Mouse (Mus musculus): ENCODE results near the gene Bsn. TPM values are rescaled to one million over a fixed set of nuclear protein-coding genes. Genes with fewer than 3 reads are reported as not detected.

The Bsn gene
- total and polyA plus RNA-seq, 3 experiments, result 2.8 to 7.9 (median 5.0) TPM

GRCm38 (mm10) chr9:108121170-108121969, 68.8 kb downstream of the Bsn start:
- no peak for ATAC-seq (ENCODE audit: extremely low read depth, insufficient number of reproducible peaks, low FRiP score, poor library complexity, severe bottlenecking)
- no peak for TF ChIP-seq TAL1 (conservative IDR thresholded peaks at IDR 0.05; ENCODE audit: low read depth, low read length)
- TF ChIP-seq POLR2AphosphoS5 (IDR thresholded peaks at IDR 0.05; ENCODE audit: insufficient replicate concordance, low read depth, low read length), result no peak
- no peak for TF ChIP-seq GATA2 (IDR thresholded peaks at IDR 0.05; ENCODE audit: borderline replicate concordance, low read depth, low read length)
- no peak for TF ChIP-seq CTCF (IDR thresholded peaks at IDR 0.05; ENCODE audit: low read depth, low read length)
- TF ChIP-seq GATA1 (IDR thresholded peaks at IDR 0.05; ENCODE audit: borderline replicate concordance, low read length), result no peak
- peaks cover 10% of the 10 kb centered on the region for H3K36me3 ChIP-seq (replicated peaks)
- no peaks in the 10 kb centered on the region for H3K9me3 ChIP-seq (replicated peaks)
- H3K4me1 ChIP-seq (ENCODE audit: insufficient read depth, low read depth, low read length), result peaks cover 15% of the 10 kb centered on the region
- no peak for DNase-seq (ENCODE audit: low spot score)
- H3K27me3 ChIP-seq (ENCODE audit: insufficient read depth, low read length), result peaks cover 38% of the 10 kb centered on the region
- no peak overlapping the region for H3K4me3 ChIP-seq (ENCODE audit: low read depth, low read length)

- Histone ChIP-seq H3K4me3 (ENCODE audit: low read depth, low read length) (no peak overlapping the region), H3K4me1 (ENCODE audit: insufficient read depth, low read depth, low read length) (peaks cover 14% of the 10 kb centered on the region), H3K27me3 (ENCODE audit: insufficient read depth, low read length) (peaks cover 31% of the 10 kb centered on the region), H3K36me3 (replicated peaks) (peaks cover 17% of the 10 kb centered on the region), H3K9me3 (replicated peaks) (no peaks in the 10 kb centered on the region)
- no peak for DNase-seq (ENCODE audit: low spot score)
- no peak for ATAC-seq (ENCODE audit: extremely low read depth, insufficient number of reproducible peaks, low FRiP score, poor library complexity, severe bottlenecking)
- no peak for TF ChIP-seq TAL1 (conservative IDR thresholded peaks at IDR 0.05; ENCODE audit: low read depth, low read length)
- TF ChIP-seq POLR2AphosphoS5 (IDR thresholded peaks at IDR 0.05; ENCODE audit: insufficient replicate concordance, low read depth, low read length), result no peak
- TF ChIP-seq GATA2 (IDR thresholded peaks at IDR 0.05; ENCODE audit: borderline replicate concordance, low read depth, low read length), result no peak
Observed at GRCm38 (mm10) chr9:108120671-108121070, 69.5 kb downstream of the Bsn start.

- TF ChIP-seq GATA1 (IDR thresholded peaks at IDR 0.05; ENCODE audit: borderline replicate concordance, low read length), result no peak
- TF ChIP-seq TAL1 (conservative IDR thresholded peaks at IDR 0.05; ENCODE audit: low read depth, low read length), result no peak
- no peak for TF ChIP-seq CTCF (IDR thresholded peaks at IDR 0.05; ENCODE audit: low read depth, low read length)
- TF ChIP-seq GATA2 (IDR thresholded peaks at IDR 0.05; ENCODE audit: borderline replicate concordance, low read depth, low read length), result no peak
- TF ChIP-seq POLR2AphosphoS5 (IDR thresholded peaks at IDR 0.05; ENCODE audit: insufficient replicate concordance, low read depth, low read length), result no peak
- no peak for ATAC-seq (ENCODE audit: extremely low read depth, insufficient number of reproducible peaks, low FRiP score, poor library complexity, severe bottlenecking)
- Histone ChIP-seq H3K27me3 (ENCODE audit: insufficient read depth, low read length) (peaks cover 26% of the 10 kb centered on the region), H3K36me3 (replicated peaks) (peaks cover 24% of the 10 kb centered on the region), H3K4me1 (ENCODE audit: insufficient read depth, low read depth, low read length) (peaks cover 14% of the 10 kb centered on the region), H3K9me3 (replicated peaks) (no peaks in the 10 kb centered on the region), H3K4me3 (ENCODE audit: low read depth, low read length) (no peak overlapping the region)
- DNase-seq (ENCODE audit: low spot score), result no peak
Observed at GRCm38 (mm10) chr9:108119891-108120411, 70.2 kb downstream of the Bsn start.

GRCm38 (mm10) chr9:108117143-108117542, 73.0 kb downstream of the Bsn start:
- peaks cover 14% of the 10 kb centered on the region for H3K4me1 ChIP-seq (ENCODE audit: insufficient read depth, low read depth, low read length)
- TF ChIP-seq GATA1 (IDR thresholded peaks at IDR 0.05; ENCODE audit: borderline replicate concordance, low read length) (no peak), TAL1 (conservative IDR thresholded peaks at IDR 0.05; ENCODE audit: low read depth, low read length) (no peak), GATA2 (IDR thresholded peaks at IDR 0.05; ENCODE audit: borderline replicate concordance, low read depth, low read length) (no peak), CTCF (IDR thresholded peaks at IDR 0.05; ENCODE audit: low read depth, low read length) (no peak), POLR2AphosphoS5 (IDR thresholded peaks at IDR 0.05; ENCODE audit: insufficient replicate concordance, low read depth, low read length) (no peak)
- no peak overlapping the region for H3K4me3 ChIP-seq (ENCODE audit: low read depth, low read length)
- H3K9me3 ChIP-seq (replicated peaks), result no peaks in the 10 kb centered on the region
- DNase-seq (ENCODE audit: low spot score) (no peak), ATAC-seq (ENCODE audit: extremely low read depth, insufficient number of reproducible peaks, low FRiP score, poor library complexity, severe bottlenecking) (no peak)
- peaks cover 51% of the 10 kb centered on the region for H3K36me3 ChIP-seq (replicated peaks)
- peaks cover 10% of the 10 kb centered on the region for H3K27me3 ChIP-seq (ENCODE audit: insufficient read depth, low read length)

- TF ChIP-seq CTCF (IDR thresholded peaks at IDR 0.05; ENCODE audit: low read depth, low read length) (no peak), GATA2 (IDR thresholded peaks at IDR 0.05; ENCODE audit: borderline replicate concordance, low read depth, low read length) (no peak), TAL1 (conservative IDR thresholded peaks at IDR 0.05; ENCODE audit: low read depth, low read length) (no peak), GATA1 (IDR thresholded peaks at IDR 0.05; ENCODE audit: borderline replicate concordance, low read length) (no peak), POLR2AphosphoS5 (IDR thresholded peaks at IDR 0.05; ENCODE audit: insufficient replicate concordance, low read depth, low read length) (no peak)
- Histone ChIP-seq H3K36me3 (replicated peaks) (peaks cover 68% of the 10 kb centered on the region), H3K4me3 (ENCODE audit: low read depth, low read length) (no peak overlapping the region), H3K9me3 (replicated peaks) (no peaks in the 10 kb centered on the region), H3K4me1 (ENCODE audit: insufficient read depth, low read depth, low read length) (peaks cover 14% of the 10 kb centered on the region), H3K27me3 (ENCODE audit: insufficient read depth, low read length) (peaks cover 6% of the 10 kb centered on the region; the same call in 1 of the 2 replicates)
- DNase-seq (ENCODE audit: low spot score) (no peak), ATAC-seq (ENCODE audit: extremely low read depth, insufficient number of reproducible peaks, low FRiP score, poor library complexity, severe bottlenecking) (no peak)
Observed at GRCm38 (mm10) chr9:108115290-108116077, 74.7 kb downstream of the Bsn start.
